Mouse (Mus musculus) adrenal gland, postnatal 0 days (tissue): ENCODE data around the gene Myo16. TPM values are rescaled to one million over a fixed set of nuclear protein-coding genes. Genes with fewer than 3 reads are reported as not detected.

Experiments used
- polyA plus RNA-seq: library from polyadenylated mRNA; unstranded; fragments of >200 nt; fragmentation: Nextera tagmentation; extraction: Ambion mirVana; gene quantifications from 2 replicates; pipeline ENCODE4 v1.2.1, GENCODE M21; 2015

Gene Myo16
- polyA plus RNA-seq = 0.03 and 0.32 TPM in 2 replicates

DNA sequence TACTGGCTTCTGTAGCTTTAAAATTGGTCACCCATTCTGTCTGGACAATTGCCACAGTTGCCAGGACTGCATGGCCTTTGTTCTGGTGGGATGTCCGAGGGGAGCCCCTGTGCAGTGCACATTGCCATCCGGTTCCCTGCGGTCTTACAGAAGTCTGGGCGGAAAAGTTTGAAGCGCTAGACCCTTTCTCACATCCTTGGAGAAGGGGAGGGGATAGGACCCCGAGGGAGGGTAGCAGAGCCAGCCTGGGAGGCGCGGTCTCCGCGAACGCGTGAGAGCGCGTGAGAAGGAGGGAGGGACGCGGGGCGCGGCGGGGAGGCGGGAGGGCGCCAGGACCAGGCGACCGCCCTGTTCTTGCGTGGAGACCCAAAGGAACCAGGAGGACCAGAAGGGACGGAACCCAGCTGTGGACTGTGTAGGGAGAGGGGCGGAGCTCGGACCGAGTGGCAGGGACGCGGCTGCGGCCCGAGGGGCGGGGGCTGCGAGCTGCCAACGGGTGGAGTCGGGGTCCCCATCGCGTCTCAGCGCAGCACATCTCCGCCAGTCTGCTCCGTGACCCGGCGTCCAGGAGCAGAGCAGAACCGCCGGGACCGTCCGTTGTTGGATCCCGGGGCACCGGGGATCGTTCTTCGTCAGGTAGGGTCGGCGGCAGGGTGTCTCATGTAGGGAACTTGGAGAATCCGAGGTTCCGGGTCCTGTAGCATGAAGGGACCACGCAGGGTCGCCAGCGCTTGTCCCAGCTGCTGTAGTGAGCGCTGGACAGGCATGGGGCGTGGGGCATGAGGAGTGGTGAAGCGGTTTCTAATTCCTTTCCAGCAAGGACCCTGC, at the start of gene Myo16:
Gene Myo16 (plus strand): TSS at position 301 of the 828 bp plus-strand sequence.

Other genes starting within 250 kb of the Myo16 start
- gene Lig4, start 176.2 kb upstream of the Myo16 start, polyA plus RNA-seq = 1.8 and 2.6 TPM in 2 replicates
- gene Abhd13, start 176.2 kb upstream of the Myo16 start, polyA plus RNA-seq = 9.8 and 11.4 TPM in 2 replicates
- 1.7 and 3.0 TPM in 2 replicates for gene Tnfsf13b, start 147.4 kb upstream of the Myo16 start, polyA plus RNA-seq